Mouse (Mus musculus) intestine, postnatal 0 days (tissue): ENCODE results near the gene Mst1. TPM values are rescaled to one million over a fixed set of nuclear protein-coding genes. Genes with fewer than 3 reads are reported as not detected.
A peak's percentile ranks its signal among the peaks of the same experiment; 100 is the strongest.

Experiments used
- ATAC-seq: fragments of 200-750 bp; cut with Nextera tagmentation; 2 replicates; pipeline ENCODE4 v1.8.0; 2017; ENCODE audit warnings: mild to moderate bottlenecking, moderate TSS enrichment, moderate library complexity
- H3K27ac ChIP-seq: fragments of 300-500 bp; sonication (generic); 2 replicates; pipeline ENCODE4 v1.5.1; 2014; ENCODE audit warnings: mild to moderate bottlenecking, low read depth, low read length, moderate library complexity
- H3K27me3 ChIP-seq: fragments of 300-500 bp; sonication (generic); replicated peaks from 2 replicates; pipeline ENCODE4 v1.6.1; 2014; ENCODE audit warnings: low read length, mixed read lengths; ENCODE audit not compliant: control insufficient read depth, insufficient read depth
- H3K36me3 ChIP-seq: fragments of 300-500 bp; sonication (generic); 2 replicates; pipeline ENCODE4 v1.6.1; 2014; ENCODE audit warnings: mild to moderate bottlenecking, moderate library complexity; ENCODE audit not compliant: control insufficient read depth, insufficient read depth
- H3K4me1 ChIP-seq: fragments of 300-500 bp; sonication (generic); replicated peaks from 2 replicates; pipeline ENCODE4 v1.6.1; 2014; ENCODE audit warnings: antibody characterized with exemption, low read length, mixed read lengths; ENCODE audit not compliant: control insufficient read depth, insufficient read depth
- H3K4me2 ChIP-seq: fragments of 300-500 bp; sonication (generic); replicated peaks from 2 replicates; pipeline ENCODE4 v1.6.1; 2014; ENCODE audit warnings: low read depth, mild to moderate bottlenecking, moderate library complexity
- H3K4me3 ChIP-seq: fragments of 300-500 bp; sonication (generic); 2 replicates; pipeline ENCODE4 v1.5.1; 2014; ENCODE audit warnings: low read depth, low read length
- H3K9ac ChIP-seq: fragments of 300-500 bp; sonication (generic); 2 replicates; pipeline ENCODE4 v1.6.1; 2014; ENCODE audit warnings: mild to moderate bottlenecking, low read depth, low read length
- H3K9me3 ChIP-seq: fragments of 300-500 bp; sonication (generic); 2 replicates; pipeline ENCODE4 v1.6.1; 2016; ENCODE audit warnings: mixed run types; ENCODE audit not compliant: control insufficient read depth
- CTCF ChIP-seq: sonication (generic); IDR thresholded peaks from 2 replicates; pipeline ENCODE4 v1.5.1; 2016; ENCODE audit warnings: low read depth, mild to moderate bottlenecking, control low read depth, antibody characterized with exemption, moderate library complexity
- WGBS: fragments of 180-500 bp; shearing (Covaris S2); extraction: QIAGEN DNeasy Blood & Tissue Kit; methylation state at CpG from one replicate; pipeline ENCODE4 v1.1.7; 2014; 5-methylcytosine and 5-hydroxymethylcytosine counted together
- polyA plus RNA-seq: library from polyadenylated mRNA; unstranded; fragments of >200 nt; fragmentation: Nextera tagmentation; extraction: Ambion mirVana; gene quantifications from 2 replicates; pipeline ENCODE4 v1.2.1, GENCODE M21; 2015

Gene Mst1
- polyA plus RNA-seq = 0.78 and 0.84 TPM in 2 replicates

- H3K27ac ChIP-seq = peak within 1 kb of the TSS; percentile 68; the same call in 1 of the 2 replicates
- 67% methylated on average over 5 of the region's 5 CpGs for whole genome bisulfite sequencing
- ATAC-seq = no peak
These were observed at the start of gene Mst1 for GRCm38 (mm10) chr9:108080168-108080567. Gene Mst1, plus strand, starts transcription at chr9:108080436.

DNA sequence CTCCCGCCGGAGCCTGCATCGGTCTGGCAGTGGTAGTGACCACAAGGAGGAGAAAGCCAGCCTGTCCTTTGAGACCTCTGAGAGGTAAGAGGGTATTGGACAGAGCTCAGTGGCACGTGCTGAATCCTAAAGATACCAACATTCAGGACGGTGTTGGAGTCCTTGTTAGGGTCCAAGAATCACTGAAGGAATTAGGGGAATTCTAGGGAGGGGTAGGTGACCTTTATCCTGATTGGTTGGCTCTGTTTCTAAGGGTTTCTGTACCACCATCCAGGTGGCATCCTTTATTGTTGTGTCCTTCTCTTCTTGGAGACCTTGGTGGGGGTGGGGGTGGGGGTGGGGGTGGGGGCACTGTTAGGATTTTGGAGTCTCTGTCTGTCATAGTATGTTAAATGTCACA lies 48.1 kb upstream of the Mst1 start:
- no peak overlapping the region for H3K9ac ChIP-seq
- H3K4me1 ChIP-seq = no peaks in the 10 kb centered on the region
- peaks cover 52% of the 10 kb centered on the region for H3K36me3 ChIP-seq
- no peak overlapping the region for H3K27ac ChIP-seq
- H3K4me2 ChIP-seq = no peak overlapping the region
- no peak for TF ChIP-seq CTCF
- no peak for ATAC-seq
- no peaks in the 10 kb centered on the region for H3K27me3 ChIP-seq
- 94% methylated on average over 5 of the region's 5 CpGs for WGBS
- H3K4me3 ChIP-seq = no peak overlapping the region
- H3K9me3 ChIP-seq = no peaks in the 10 kb centered on the region

More at GRCm38 (mm10) chr9:108080168-108080567, at the start of gene Mst1:
- H3K4me2 ChIP-seq = peak within 1 kb of the TSS; percentile 85
- peak within 1 kb of the TSS; percentile 63 for H3K4me3 ChIP-seq
- peaks cover 12% of the 10 kb centered on the region for H3K36me3 ChIP-seq
- H3K9me3 ChIP-seq = no peaks in the 10 kb centered on the region
- H3K9ac ChIP-seq = peak within 1 kb of the TSS; percentile 82
- no peaks in the 10 kb centered on the region for H3K27me3 ChIP-seq
- peaks cover 17% of the 10 kb centered on the region for H3K4me1 ChIP-seq
- no peak for TF ChIP-seq CTCF

GRCm38 (mm10) chr9:108035331-108036156 lies 44.7 kb upstream of the Mst1 start:
- peak; percentile 88 for ATAC-seq
- Histone ChIP-seq H3K4me3 (no peak overlapping the region), H3K27me3 (no peaks in the 10 kb centered on the region), H3K36me3 (peaks cover 52% of the 10 kb centered on the region), H3K4me2 (no peak overlapping the region), H3K4me1 (no peaks in the 10 kb centered on the region), H3K9ac (no peak overlapping the region), H3K9me3 (no peaks in the 10 kb centered on the region), H3K27ac (peak overlapping the region; percentile 73)
- TF ChIP-seq CTCF = peak; percentile 61
- WGBS = 83% methylated on average over 2 of the region's 2 CpGs

- Histone ChIP-seq H3K9me3 (no peaks in the 10 kb centered on the region), H3K27ac (no peak overlapping the region), H3K4me2 (no peak overlapping the region), H3K4me3 (no peak overlapping the region), H3K9ac (no peak overlapping the region), H3K4me1 (peaks cover 10% of the 10 kb centered on the region; the same call in 1 of the 2 replicates), H3K36me3 (peaks cover 54% of the 10 kb centered on the region), H3K27me3 (no peaks in the 10 kb centered on the region)
- ATAC-seq = no peak
- WGBS = 93% methylated on average over 8 of the region's 8 CpGs
- peak; percentile 48 for TF ChIP-seq CTCF
These were observed 35.3 kb upstream of the Mst1 start for GRCm38 (mm10) chr9:108044751-108045492.

DNA sequence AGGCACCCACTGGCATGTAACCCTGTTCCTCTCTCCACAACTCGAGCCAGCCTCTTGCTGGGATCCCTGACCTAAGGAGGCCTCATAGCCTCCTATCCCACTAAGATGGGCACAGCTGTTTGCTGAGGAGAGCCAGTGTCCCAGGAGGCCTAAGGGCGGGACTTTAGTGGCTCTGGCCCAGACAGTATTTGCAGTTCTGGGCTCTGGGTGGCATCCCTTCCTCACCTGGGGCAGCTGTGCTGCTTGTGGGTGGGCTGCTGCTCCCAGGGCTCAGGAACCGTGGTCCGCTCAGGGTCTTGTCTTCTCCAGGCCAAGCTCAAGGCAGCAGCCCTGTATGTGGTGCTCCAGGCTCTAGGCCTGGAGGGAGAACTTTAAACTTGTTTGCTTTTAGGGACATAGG lies 33.7 kb upstream of the Mst1 start:
- no peak overlapping the region for H3K4me2 ChIP-seq
- no peak overlapping the region for H3K4me3 ChIP-seq
- H3K36me3 ChIP-seq = peaks cover 52% of the 10 kb centered on the region
- no peak for TF ChIP-seq CTCF
- 85% methylated on average over 4 of the region's 4 CpGs for WGBS
- no peak overlapping the region for H3K27ac ChIP-seq
- ATAC-seq = no peak
- no peaks in the 10 kb centered on the region for H3K9me3 ChIP-seq
- 0 out of 2 replicates have a peak overlapping the region, but pooled peaks have one; percentile 3 for H3K9ac ChIP-seq
- peaks cover 15% of the 10 kb centered on the region; the same call in 1 of the 2 replicates for H3K4me1 ChIP-seq
- H3K27me3 ChIP-seq = no peaks in the 10 kb centered on the region
